Mouse (Mus musculus): ENCODE data around the gene Ints14.

- TF ChIP-seq EP300 (IDR thresholded peaks at IDR 0.05; ENCODE audit: low read depth) (peak; percentile 54; the same call in 1 of the 2 replicates), CTCF (IDR thresholded peaks at IDR 0.05; ENCODE audit: low read depth) (no peak)
Observed at GRCm38 (mm10) chr9:64938535-64938934, 22.2 kb upstream of the Ints14 start.
